Mouse (Mus musculus) ES-Bruce4 (cell line): Measurements from ENCODE around the gene Gm10065. TPM values are rescaled to one million over a fixed set of nuclear protein-coding genes. Genes with fewer than 3 reads are reported as not detected.
"Not testable (repeated sequence)": the region's sequence is repeated elsewhere in the genome, so short reads cannot be mapped to it uniquely, and the experiment has no call there.

Experiments used
- H3K27ac ChIP-seq: 2 replicates; pipeline ENCODE4 v1.5.1; 2012; ENCODE audit warnings: low read length, inconsistent platforms; ENCODE audit not compliant: insufficient read depth
- H3K27me3 ChIP-seq: 2 replicates; pipeline ENCODE4 v1.6.1; 2012; ENCODE audit warnings: mild to moderate bottlenecking, low read length, inconsistent platforms; ENCODE audit not compliant: control insufficient read depth, poor library complexity, insufficient read depth, severe bottlenecking
- H3K36me3 ChIP-seq: 2 replicates; pipeline ENCODE4 v1.6.1; 2012; ENCODE audit warnings: inconsistent platforms, mild to moderate bottlenecking, low read length, moderate library complexity; ENCODE audit not compliant: control insufficient read depth, poor library complexity, insufficient read depth, severe bottlenecking
- H3K4me1 ChIP-seq: one replicate; pipeline ENCODE4 v1.8.1; 2011; ENCODE audit warnings: low read length; ENCODE audit not compliant: control insufficient read depth, insufficient read depth
- H3K4me3 ChIP-seq: 2 replicates; pipeline ENCODE4 v1.5.1; 2011; ENCODE audit warnings: low read depth, mild to moderate bottlenecking, low read length
- H3K9ac ChIP-seq: 2 replicates; pipeline ENCODE4 v1.6.1; 2012; ENCODE audit warnings: low read depth, mild to moderate bottlenecking, inconsistent platforms; ENCODE audit not compliant: poor library complexity, severe bottlenecking
- H3K9me3 ChIP-seq: replicated peaks from 2 replicates; pipeline ENCODE4 v1.6.1; 2012; ENCODE audit warnings: mild to moderate bottlenecking, low read length, inconsistent platforms; ENCODE audit not compliant: control insufficient read depth, poor library complexity, insufficient read depth, severe bottlenecking
- CTCF ChIP-seq: IDR thresholded peaks from one replicate; pipeline ENCODE4 v1.8.1; 2011; ENCODE audit warnings: low read depth, low read length
- EP300 ChIP-seq: IDR thresholded peaks from 2 replicates; pipeline ENCODE4 v1.6.1; 2011; ENCODE audit warnings: low read depth, low read length; ENCODE audit not compliant: insufficient read depth
- POLR2A ChIP-seq: IDR thresholded peaks from one replicate; pipeline ENCODE4 v1.8.1; 2011; ENCODE audit warnings: low read length; ENCODE audit not compliant: insufficient read depth
- polyA plus RNA-seq: library from polyadenylated mRNA; stranded (reverse); fragments of >200 nt; gene quantifications from 2 replicates; pipeline ENCODE4 v1.2.4, GENCODE M21; 2011; ENCODE audit warnings: low read depth; ENCODE audit not compliant: missing spikeins, insufficient read depth, insufficient read length

Gene Gm10065
- polyA plus RNA-seq, 1 experiment, result not detected

GRCm38 (mm10) chr13:21486881-21487280 is 7.6 kb upstream of the Gm10065 start:
- no peak overlapping the region for H3K9ac ChIP-seq
- H3K27me3 ChIP-seq, result no peaks in the 10 kb centered on the region
- H3K4me3 ChIP-seq, result no peak overlapping the region
- no peak overlapping the region for H3K27ac ChIP-seq
- H3K36me3 ChIP-seq, result no peaks in the 10 kb centered on the region
- H3K9me3 ChIP-seq, result peaks cover 20% of the 10 kb centered on the region
- H3K4me1 ChIP-seq, result no peaks in the 10 kb centered on the region
- TF ChIP-seq CTCF (no peak), POLR2A (no peak), EP300 (no peak)

- H3K4me1 ChIP-seq, result no peaks in the 10 kb centered on the region
- no peak overlapping the region for H3K4me3 ChIP-seq
- no peak for TF ChIP-seq EP300
- no peak for TF ChIP-seq CTCF
- TF ChIP-seq POLR2A, result no peak
- H3K27me3 ChIP-seq, result peaks cover 2% of the 10 kb centered on the region; the same call in 1 of the 2 replicates
- no peak overlapping the region for H3K27ac ChIP-seq
- no peaks in the 10 kb centered on the region for H3K36me3 ChIP-seq
- H3K9me3 ChIP-seq, result no peaks in the 10 kb centered on the region
- no peak overlapping the region for H3K9ac ChIP-seq
Measured at GRCm38 (mm10) chr13:21472427-21472826, 6.8 kb downstream of the Gm10065 start.

- H3K27me3 ChIP-seq, result peaks cover 2% of the 10 kb centered on the region; the same call in 1 of the 2 replicates
- TF ChIP-seq POLR2A (no peak), EP300 (no peak), CTCF (no peak)
- H3K9me3 ChIP-seq, result no peaks in the 10 kb centered on the region
- H3K9ac ChIP-seq, result peak overlapping the region; percentile 41; the same call in 1 of the 2 replicates
- no peak overlapping the region for H3K27ac ChIP-seq
- H3K4me1 ChIP-seq, result no peaks in the 10 kb centered on the region
- H3K4me3 ChIP-seq, result no peak overlapping the region
- no peaks in the 10 kb centered on the region for H3K36me3 ChIP-seq
Measured at GRCm38 (mm10) chr13:21469097-21469496, 10.1 kb downstream of the Gm10065 start.

GRCm38 (mm10) chr13:21468061-21469019 is 10.9 kb downstream of the Gm10065 start, which contains the start of gene Nkapl:
TSS of gene Nkapl (minus strand) at chr13:21468509.
- peak within 1 kb of the TSS; percentile 82 for H3K4me3 ChIP-seq
- TF ChIP-seq CTCF (no peak), POLR2A (peak; percentile 12)
- H3K36me3 ChIP-seq, result no peaks in the 10 kb centered on the region
- no peak within 1 kb of the TSS for H3K27ac ChIP-seq
- H3K27me3 ChIP-seq, result peaks cover 2% of the 10 kb centered on the region; the same call in 1 of the 2 replicates
- H3K9ac ChIP-seq, result peak within 1 kb of the TSS; percentile 41
- H3K9me3 ChIP-seq, result no peaks in the 10 kb centered on the region
- H3K4me1 ChIP-seq, result no peaks in the 10 kb centered on the region

GRCm38 (mm10) chr13:21467336-21467735 is 11.9 kb downstream of the Gm10065 start:
- Histone ChIP-seq H3K27me3 (peaks cover 2% of the 10 kb centered on the region; the same call in 1 of the 2 replicates), H3K4me3 (no peak overlapping the region), H3K4me1 (no peaks in the 10 kb centered on the region), H3K27ac (no peak overlapping the region), H3K36me3 (no peaks in the 10 kb centered on the region), H3K9ac (no peak overlapping the region), H3K9me3 (no peaks in the 10 kb centered on the region)
- no peak for TF ChIP-seq CTCF
- no peak for TF ChIP-seq EP300
- TF ChIP-seq POLR2A, result no peak

GRCm38 (mm10) chr13:21462516-21462915 is 16.7 kb downstream of the Gm10065 start:
- H3K4me3 ChIP-seq, H3K4me1 ChIP-seq, H3K27me3 ChIP-seq, H3K36me3 ChIP-seq, H3K27ac ChIP-seq, H3K9ac ChIP-seq, H3K9me3 ChIP-seq: not testable (repeated sequence)
